Mouse (Mus musculus) layer of hippocampus, adult 9-10 months (tissue): ENCODE data around the gene Nim1k.
"Not testable (repeated sequence)": the region's sequence is repeated elsewhere in the genome, so short reads cannot be mapped to it uniquely, and the experiment has no call there.

Experiments used
- DNase-seq: peaks from one replicate; pipeline ENCODE4 v3.0.0; 2022; ENCODE audit warnings: low spot score

Nim1k gene

GRCm38 (mm10) chr13:119689709-119690038 is 66.0 kb downstream of the Nim1k start:
- DNase-seq: no peak

GRCm38 (mm10) chr13:119684416-119685177 is 71.1 kb downstream of the Nim1k start:
- DNase-seq: no peak

- DNase-seq: no peak
Observed at GRCm38 (mm10) chr13:119681161-119681560, 74.5 kb downstream of the Nim1k start.

- DNase-seq: no peak
Observed at GRCm38 (mm10) chr13:119679721-119680120, 76.0 kb downstream of the Nim1k start.

- no peak for DNase-seq
Observed at GRCm38 (mm10) chr13:119678794-119679193, 76.9 kb downstream of the Nim1k start.

DNA sequence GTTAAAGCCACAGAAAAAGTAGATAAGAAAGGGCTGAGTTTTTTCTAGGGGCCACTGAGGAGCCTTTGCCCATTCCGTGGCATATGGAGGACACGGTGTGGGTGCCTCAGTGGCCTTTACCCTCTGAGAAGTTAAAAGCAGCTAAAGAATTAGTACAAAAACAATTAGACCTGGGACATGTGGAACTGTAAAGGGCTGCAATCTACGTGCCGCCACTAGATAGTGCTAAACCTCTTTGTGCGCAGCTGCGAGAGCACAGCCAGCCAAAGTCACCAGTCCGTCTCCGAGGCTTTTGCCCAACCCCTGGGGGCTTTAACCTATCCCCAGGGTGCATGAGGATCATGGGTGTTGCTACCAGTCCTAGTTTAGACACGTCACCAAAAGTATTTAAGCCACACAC is 94.3 kb downstream of the Nim1k start:
- not testable (repeated sequence) for DNase-seq
